Mouse (Mus musculus): ENCODE results near the gene Neurod2. TPM values are rescaled to one million over a fixed set of nuclear protein-coding genes. Genes with fewer than 3 reads are reported as not detected.

The Neurod2 gene
- 0.05 TPM in 2 replicates for polyA plus RNA-seq (2012; rRNA removed; ENCODE audit: low replicate concordance)

GRCm38 (mm10) chr11:98329081-98329959 lies at the start of gene Neurod2:
Gene Neurod2 (minus strand): TSS chr11:98329648.

DNA sequence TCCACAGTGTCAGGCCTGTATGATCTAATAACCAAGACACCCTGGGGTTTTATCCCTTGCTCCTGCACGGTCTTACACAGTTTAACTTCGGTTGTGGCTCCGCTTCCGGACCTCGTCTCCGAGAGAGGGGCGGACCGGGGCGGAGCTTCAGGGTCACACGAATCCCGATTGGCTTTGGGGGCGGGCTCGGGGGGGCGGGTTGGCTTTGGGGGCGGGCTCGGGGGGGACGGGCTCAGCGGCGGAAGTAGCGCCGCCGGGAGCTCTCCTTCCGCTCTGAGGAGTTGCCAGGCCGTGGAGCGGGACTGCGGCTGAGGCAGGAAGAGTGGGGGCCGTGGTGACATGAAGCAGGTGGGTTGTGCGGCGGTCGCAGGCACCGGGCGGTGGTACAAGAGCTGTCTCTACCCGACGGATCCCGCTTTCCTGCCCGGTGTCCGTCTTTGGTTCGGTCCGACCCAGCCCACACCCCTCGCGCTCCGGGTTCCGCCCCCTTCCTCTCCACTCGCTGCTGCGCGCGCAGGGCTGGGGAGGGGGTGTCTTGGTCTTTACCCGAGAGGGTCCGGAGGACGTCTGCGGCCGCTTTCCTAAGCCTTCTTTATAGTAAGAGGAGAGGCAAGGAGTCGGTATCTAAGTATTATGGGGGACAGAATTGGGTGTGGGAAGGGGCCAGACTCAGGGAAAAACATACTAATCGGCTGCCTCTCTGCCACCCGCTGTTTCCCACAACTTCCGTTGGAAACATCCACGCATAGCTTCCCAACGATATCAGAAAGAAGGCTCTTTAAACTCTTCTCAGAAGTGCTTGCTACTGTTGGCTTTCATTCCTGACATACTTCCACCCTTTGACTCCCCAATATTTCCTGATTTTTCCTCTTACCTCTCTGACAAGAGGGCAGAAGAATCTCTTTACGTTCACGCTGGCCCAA lies 29.0 kb upstream of the Neurod2 start, which contains the start of gene Stard3:
Gene Stard3 (plus strand): TSS at position 208 of the 923 bp plus-strand sequence.

DNA sequence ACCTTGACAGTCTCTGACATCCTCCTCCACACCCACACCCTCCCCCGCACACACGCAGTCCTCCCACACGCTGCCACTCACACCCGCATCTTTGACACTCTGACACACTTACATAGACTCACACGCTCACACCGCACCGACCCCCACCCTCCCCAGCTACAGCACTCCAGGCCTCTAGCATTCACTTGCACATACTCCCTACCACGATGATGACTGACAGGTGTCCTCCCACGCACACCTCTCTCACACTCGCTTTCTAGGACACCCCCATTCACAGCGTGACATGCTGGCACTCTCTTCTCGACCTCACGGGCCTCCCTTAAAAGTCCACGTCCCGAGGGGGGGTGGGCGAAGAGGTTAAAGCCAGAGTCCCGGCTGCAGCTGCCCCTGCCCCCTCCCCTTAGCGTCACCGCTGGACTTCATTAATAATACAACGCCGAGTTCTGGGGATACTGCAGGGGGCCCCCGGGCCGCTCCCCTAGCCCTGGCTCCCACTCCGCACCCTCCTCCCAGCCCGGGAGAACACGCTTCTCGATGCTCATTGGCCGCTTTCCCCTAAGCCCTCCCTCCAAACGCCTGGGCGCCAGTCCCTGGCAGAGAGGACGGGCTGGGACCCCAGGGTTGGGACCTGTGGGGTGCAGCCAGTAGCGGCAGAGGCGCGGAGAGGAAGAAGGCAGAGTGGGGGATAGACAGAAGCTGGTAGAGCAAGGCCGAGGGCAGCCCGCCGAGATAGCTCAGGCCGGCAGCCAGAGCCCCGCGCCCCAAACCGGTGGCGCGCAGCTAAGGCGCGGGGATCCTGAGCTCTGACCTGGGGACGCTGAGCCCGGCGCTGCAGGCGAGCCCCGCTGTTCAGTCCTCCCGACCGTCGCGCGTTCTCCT lies 18.9 kb upstream of the Neurod2 start, which contains the start of gene Ppp1r1b:
Gene Ppp1r1b (plus strand): TSS at position 322 of the 879 bp plus-strand sequence.

Other genes with a start within 250 kb of the Neurod2 start
- 7.8 and 11.6 TPM in 2 replicates for gene Fbxl20, start 179.2 kb downstream of the Neurod2 start, polyA plus RNA-seq (2012; rRNA removed; ENCODE audit: low replicate concordance)
- 2.3 and 6.4 TPM in 2 replicates for gene Med1, start 136.4 kb downstream of the Neurod2 start, polyA plus RNA-seq (2012; rRNA removed; ENCODE audit: low replicate concordance)
- gene Cdk12, start 126.6 kb downstream of the Neurod2 start, polyA plus RNA-seq (2012; rRNA removed; ENCODE audit: low replicate concordance): 4.5 and 5.0 TPM in 2 replicates
- 281 and 423 TPM in 2 replicates for gene Ppp1r1b, start 18.8 kb upstream of the Neurod2 start, polyA plus RNA-seq (2012; rRNA removed; ENCODE audit: low replicate concordance)
- 79.1 and 84.7 TPM in 2 replicates for gene Stard3, start 28.7 kb upstream of the Neurod2 start, polyA plus RNA-seq (2012; rRNA removed; ENCODE audit: low replicate concordance)
- gene Tcap, start 54.2 kb upstream of the Neurod2 start, polyA plus RNA-seq (2012; rRNA removed; ENCODE audit: low replicate concordance): 1.00 and 1.1 TPM in 2 replicates
- gene Pnmt, start 56.8 kb upstream of the Neurod2 start, polyA plus RNA-seq (2012; rRNA removed; ENCODE audit: low replicate concordance): 0.09 and 0.42 TPM in 2 replicates
- gene Pgap3, start 70.8 kb upstream of the Neurod2 start, polyA plus RNA-seq (2012; rRNA removed; ENCODE audit: low replicate concordance): 46.9 and 54.7 TPM in 2 replicates
- 55.2 and 91.0 TPM in 2 replicates for gene Erbb2, start 82.8 kb upstream of the Neurod2 start, polyA plus RNA-seq (2012; rRNA removed; ENCODE audit: low replicate concordance)
- 31.2 and 41.0 TPM in 2 replicates for gene Mien1, start 109.3 kb upstream of the Neurod2 start, polyA plus RNA-seq (2012; rRNA removed; ENCODE audit: low replicate concordance)
- gene Grb7, start 116.7 kb upstream of the Neurod2 start, polyA plus RNA-seq (2012; rRNA removed; ENCODE audit: low replicate concordance): 94.7 and 98.7 TPM in 2 replicates
- 1.4 and 3.0 TPM in 2 replicates for gene Ikzf3, start 216.4 kb upstream of the Neurod2 start, polyA plus RNA-seq (2012; rRNA removed; ENCODE audit: low replicate concordance)
- gene Zpbp2, start 221.4 kb upstream of the Neurod2 start, polyA plus RNA-seq (2012; rRNA removed; ENCODE audit: low replicate concordance): 0.18 TPM in 1 of 2 replicates, not detected in the other